Mouse (Mus musculus) hindbrain, embryonic 14.5 days (tissue): ENCODE results near the gene Foxn4. TPM values are rescaled to one million over a fixed set of nuclear protein-coding genes. Genes with fewer than 3 reads are reported as not detected.

Experiments used
- ATAC-seq: fragments of 200-750 bp; cut with Nextera tagmentation; 2 replicates; pipeline ENCODE4 v1.8.0; 2017; ENCODE audit warnings: moderate number of reproducible peaks, mild to moderate bottlenecking, moderate TSS enrichment, moderate library complexity; ENCODE audit not compliant: low FRiP score
- DNase-seq: peaks from one replicate; pipeline ENCODE4 v3.0.0-alpha.2; 2015; ENCODE audit warnings: low spot score
- H3K27ac ChIP-seq: fragments of 300-500 bp; sonication (generic); 2 replicates; pipeline ENCODE4 v1.5.1; 2014; ENCODE audit warnings: mild to moderate bottlenecking, moderate library complexity
- H3K27me3 ChIP-seq: fragments of 300-500 bp; sonication (generic); 2 replicates; pipeline ENCODE4 v1.6.1; 2014; ENCODE audit warnings: mild to moderate bottlenecking, low read length, mixed read lengths; ENCODE audit not compliant: control insufficient read depth, insufficient read depth
- H3K36me3 ChIP-seq: fragments of 300-500 bp; sonication (generic); replicated peaks from 2 replicates; pipeline ENCODE4 v1.6.1; 2014; ENCODE audit not compliant: control insufficient read depth, insufficient read depth
- H3K4me1 ChIP-seq: fragments of 300-500 bp; sonication (generic); replicated peaks from 2 replicates; pipeline ENCODE4 v1.6.1; 2014; ENCODE audit warnings: antibody characterized with exemption, low read length, mixed read lengths; ENCODE audit not compliant: control insufficient read depth, insufficient read depth
- H3K4me2 ChIP-seq: fragments of 300-500 bp; sonication (generic); replicated peaks from 2 replicates; pipeline ENCODE4 v1.6.1; 2014; ENCODE audit warnings: mild to moderate bottlenecking, moderate library complexity
- H3K4me3 ChIP-seq: fragments of 300-500 bp; sonication (generic); replicated peaks from 2 replicates; pipeline ENCODE4 v1.5.1; 2014; ENCODE audit warnings: mild to moderate bottlenecking, low read length
- H3K9ac ChIP-seq: fragments of 300-500 bp; sonication (generic); 2 replicates; pipeline ENCODE4 v1.6.1; 2014
- H3K9me3 ChIP-seq: fragments of 300-500 bp; sonication (generic); 2 replicates; pipeline ENCODE4 v1.6.1; 2016; ENCODE audit warnings: low read length; ENCODE audit not compliant: control insufficient read depth
- WGBS: fragments of 180-500 bp; shearing (Covaris S2); extraction: QIAGEN DNeasy Blood & Tissue Kit; methylation state at CpG from one replicate; pipeline ENCODE4 v1.1.7; 2014; 5-methylcytosine and 5-hydroxymethylcytosine counted together
- polyA plus RNA-seq: library from polyadenylated mRNA; unstranded; fragments of >200 nt; fragmentation: Nextera tagmentation; extraction: Ambion mirVana; gene quantifications from 2 replicates; pipeline ENCODE4 v1.2.1, GENCODE M21; 2014

Foxn4 gene
- polyA plus RNA-seq, 1 experiment from 2014 or later, result 0.24 TPM

GRCm38 (mm10) chr5:114298212-114298894, 24.7 kb upstream of the Foxn4 start:
- Histone ChIP-seq H3K4me2 (no peak overlapping the region), H3K4me3 (no peak overlapping the region), H3K27me3 (peaks cover 52% of the 10 kb centered on the region), H3K9ac (no peak overlapping the region), H3K27ac (0 out of 2 replicates have a peak overlapping the region, but pooled peaks have one; percentile 26), H3K36me3 (no peaks in the 10 kb centered on the region), H3K4me1 (peaks cover 18% of the 10 kb centered on the region), H3K9me3 (no peaks in the 10 kb centered on the region)
- 38% methylated on average over 18 of the region's 18 CpGs for WGBS
- peak; percentile 79 for DNase-seq
- ATAC-seq, result no peak

DNA sequence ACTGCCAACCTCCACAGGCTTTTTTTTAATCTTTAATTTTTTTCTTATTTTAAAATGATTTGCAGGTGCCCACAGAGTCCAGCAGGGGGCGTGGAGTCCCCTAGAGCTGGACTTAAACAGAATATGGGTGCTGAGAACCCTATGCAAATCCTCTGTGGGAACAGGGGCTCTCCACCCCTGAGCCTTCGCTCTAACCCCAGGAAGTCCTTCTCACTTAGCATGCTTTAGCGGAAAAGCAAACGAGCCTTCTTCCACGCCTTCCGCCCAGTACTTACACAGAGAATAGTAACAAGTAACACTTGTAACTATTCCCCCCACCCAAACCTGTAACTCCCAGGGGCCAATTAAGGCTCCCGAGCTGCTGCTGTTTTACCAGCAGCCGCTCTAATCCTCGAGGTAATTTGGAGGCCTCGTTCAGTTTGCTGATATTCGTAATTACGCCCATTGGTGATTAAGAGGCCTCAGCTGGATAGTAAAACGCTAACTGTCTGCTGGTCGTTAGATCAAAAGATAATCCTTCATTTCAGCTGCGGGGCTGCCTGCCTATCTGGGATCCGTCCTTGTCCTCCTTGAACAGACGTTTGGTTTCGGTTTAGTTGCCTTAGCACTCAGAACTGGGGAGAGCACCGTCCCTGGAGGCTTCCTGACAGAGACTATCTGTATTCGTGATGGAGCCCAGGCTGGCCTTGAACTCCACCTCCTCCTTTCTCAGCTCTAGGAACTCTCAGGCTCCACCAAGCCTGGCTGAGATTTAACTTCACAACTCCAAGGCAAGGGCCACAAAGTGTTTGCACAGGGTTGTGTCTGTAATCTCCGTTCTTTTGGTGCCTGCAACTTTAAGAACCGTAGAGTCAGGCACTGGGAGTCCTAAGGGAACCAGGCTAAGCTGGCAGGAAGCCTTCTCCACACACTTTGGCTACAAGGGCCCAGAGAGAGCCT, 23.4 kb upstream of the Foxn4 start:
- no peak overlapping the region for H3K27ac ChIP-seq
- DNase-seq (no peak), ATAC-seq (no peak)
- no peak overlapping the region for H3K4me3 ChIP-seq
- H3K4me2 ChIP-seq, result no peak overlapping the region
- H3K27me3 ChIP-seq, result peaks cover 43% of the 10 kb centered on the region
- no peaks in the 10 kb centered on the region for H3K36me3 ChIP-seq
- no peaks in the 10 kb centered on the region for H3K9me3 ChIP-seq
- H3K9ac ChIP-seq, result no peak overlapping the region
- H3K4me1 ChIP-seq, result peaks cover 18% of the 10 kb centered on the region
- 33% methylated on average over 22 of the region's 22 CpGs for WGBS

DNA sequence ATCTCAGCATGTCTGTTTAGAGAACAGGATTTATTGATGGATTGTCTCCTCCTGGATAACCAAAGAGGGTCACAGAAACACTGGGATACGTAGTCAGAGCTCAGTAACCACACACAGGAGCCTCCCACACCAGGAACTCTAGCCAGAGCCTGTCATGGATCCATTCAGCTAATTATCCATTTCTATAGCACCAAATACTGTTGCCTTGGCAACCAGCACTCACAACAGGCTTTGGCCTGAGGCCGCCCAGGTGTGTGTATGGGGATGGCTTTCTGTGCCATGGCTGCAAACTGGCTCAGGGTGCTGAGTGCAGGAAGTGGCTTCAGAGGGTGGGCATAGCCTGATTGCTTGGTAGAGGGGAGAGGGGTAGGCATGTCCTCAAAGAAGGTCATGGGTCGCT, 16.4 kb upstream of the Foxn4 start:
- no peak overlapping the region for H3K9ac ChIP-seq
- DNase-seq, result no peak
- H3K27me3 ChIP-seq, result peaks cover 37% of the 10 kb centered on the region
- no peaks in the 10 kb centered on the region for H3K9me3 ChIP-seq
- peaks cover 8% of the 10 kb centered on the region for H3K4me1 ChIP-seq
- H3K4me2 ChIP-seq, result no peak overlapping the region
- no peak overlapping the region for H3K4me3 ChIP-seq
- ATAC-seq, result no peak; the same call in 1 of the 2 replicates
- 45% methylated on average over 3 of the region's 3 CpGs for WGBS
- H3K36me3 ChIP-seq, result no peaks in the 10 kb centered on the region
- H3K27ac ChIP-seq, result no peak overlapping the region

DNA sequence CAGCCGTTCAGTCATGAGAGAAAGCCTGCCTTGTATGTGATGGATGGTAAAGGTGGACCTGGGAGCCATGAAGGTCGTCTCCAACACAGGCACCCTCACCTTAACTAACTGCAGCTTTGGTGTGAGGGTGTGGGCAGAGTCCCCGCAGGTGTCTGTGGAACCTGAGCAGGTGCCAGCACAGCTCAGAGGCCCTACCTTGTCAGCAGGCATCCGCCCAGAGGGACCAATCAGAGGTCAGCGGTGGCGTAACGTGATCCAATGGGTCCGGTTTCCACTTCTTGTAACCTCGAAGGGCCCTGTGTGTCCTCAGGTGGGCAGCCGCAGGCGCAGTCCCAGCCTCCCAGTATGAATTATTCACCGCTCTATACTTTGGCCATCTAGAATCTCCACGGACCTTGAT, 15.3 kb upstream of the Foxn4 start, which contains the start of gene Myo1h:
TSS of gene Myo1h (plus strand) at position 293 of the 400 bp plus-strand sequence.
- Histone ChIP-seq H3K27ac (no peak within 1 kb of the TSS), H3K9ac (no peak within 1 kb of the TSS), H3K4me1 (peaks cover 8% of the 10 kb centered on the region), H3K4me2 (no peak within 1 kb of the TSS), H3K4me3 (no peak within 1 kb of the TSS), H3K27me3 (peaks cover 32% of the 10 kb centered on the region), H3K36me3 (no peaks in the 10 kb centered on the region), H3K9me3 (no peaks in the 10 kb centered on the region)
- ATAC-seq (no peak), DNase-seq (no peak)
- 52% methylated on average over 13 of the region's 13 CpGs for WGBS

DNA sequence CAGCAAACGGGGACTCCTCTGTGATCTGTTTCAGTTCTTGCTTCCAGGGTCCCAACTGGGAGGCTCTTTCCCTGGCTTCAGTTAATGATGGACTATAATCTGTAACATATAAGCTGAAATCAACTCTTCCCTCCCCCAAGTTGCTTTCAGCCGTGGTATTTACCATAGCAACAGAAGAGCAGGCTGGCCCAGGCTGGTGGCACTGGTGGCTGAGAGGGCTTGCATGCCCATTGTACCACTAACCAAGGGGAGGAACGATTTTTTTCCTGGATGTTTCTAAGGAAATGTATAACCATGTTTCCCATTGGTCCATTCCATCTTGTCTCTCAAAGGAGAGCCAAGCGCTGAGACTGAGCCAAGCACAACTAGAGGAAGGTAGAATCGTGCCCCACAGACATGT, 14.8 kb upstream of the Foxn4 start:
- 80% methylated on average over 5 of the region's 5 CpGs for WGBS
- H3K27me3 ChIP-seq, result peaks cover 34% of the 10 kb centered on the region
- no peaks in the 10 kb centered on the region for H3K36me3 ChIP-seq
- no peak overlapping the region for H3K4me2 ChIP-seq
- peaks cover 8% of the 10 kb centered on the region for H3K4me1 ChIP-seq
- no peaks in the 10 kb centered on the region for H3K9me3 ChIP-seq
- H3K9ac ChIP-seq, result no peak overlapping the region
- DNase-seq (no peak), ATAC-seq (no peak)
- H3K27ac ChIP-seq, result no peak overlapping the region
- no peak overlapping the region for H3K4me3 ChIP-seq

- Histone ChIP-seq H3K4me2 (no peak overlapping the region), H3K4me1 (peaks cover 14% of the 10 kb centered on the region), H3K9me3 (no peaks in the 10 kb centered on the region), H3K36me3 (no peaks in the 10 kb centered on the region), H3K9ac (no peak overlapping the region), H3K4me3 (no peak overlapping the region), H3K27me3 (peaks cover 40% of the 10 kb centered on the region), H3K27ac (no peak overlapping the region)
- ATAC-seq (no peak), DNase-seq (no peak)
- 85% methylated on average over 16 of the region's 16 CpGs for WGBS
These were observed 13.4 kb upstream of the Foxn4 start for GRCm38 (mm10) chr5:114286872-114287571.

GRCm38 (mm10) chr5:114286102-114286501, 12.5 kb upstream of the Foxn4 start:
- H3K27ac ChIP-seq, result no peak overlapping the region
- H3K9me3 ChIP-seq, result no peaks in the 10 kb centered on the region
- H3K4me3 ChIP-seq, result no peak overlapping the region
- ATAC-seq (no peak), DNase-seq (no peak)
- peaks cover 18% of the 10 kb centered on the region for H3K4me1 ChIP-seq
- peaks cover 39% of the 10 kb centered on the region for H3K27me3 ChIP-seq
- no peaks in the 10 kb centered on the region for H3K36me3 ChIP-seq
- 79% methylated on average over 4 of the region's 4 CpGs for WGBS
- H3K9ac ChIP-seq, result no peak overlapping the region
- H3K4me2 ChIP-seq, result no peak overlapping the region

GRCm38 (mm10) chr5:114285398-114285700, 11.7 kb upstream of the Foxn4 start:
- peaks cover 44% of the 10 kb centered on the region for H3K27me3 ChIP-seq
- no peak overlapping the region for H3K9ac ChIP-seq
- DNase-seq (no peak), ATAC-seq (no peak)
- 95% methylated on average over 3 of the region's 3 CpGs for WGBS
- H3K4me1 ChIP-seq, result peaks cover 18% of the 10 kb centered on the region
- no peak overlapping the region for H3K27ac ChIP-seq
- no peak overlapping the region for H3K4me2 ChIP-seq
- no peaks in the 10 kb centered on the region for H3K36me3 ChIP-seq
- H3K9me3 ChIP-seq, result no peaks in the 10 kb centered on the region
- H3K4me3 ChIP-seq, result no peak overlapping the region
